In the genomic region with DNA sequence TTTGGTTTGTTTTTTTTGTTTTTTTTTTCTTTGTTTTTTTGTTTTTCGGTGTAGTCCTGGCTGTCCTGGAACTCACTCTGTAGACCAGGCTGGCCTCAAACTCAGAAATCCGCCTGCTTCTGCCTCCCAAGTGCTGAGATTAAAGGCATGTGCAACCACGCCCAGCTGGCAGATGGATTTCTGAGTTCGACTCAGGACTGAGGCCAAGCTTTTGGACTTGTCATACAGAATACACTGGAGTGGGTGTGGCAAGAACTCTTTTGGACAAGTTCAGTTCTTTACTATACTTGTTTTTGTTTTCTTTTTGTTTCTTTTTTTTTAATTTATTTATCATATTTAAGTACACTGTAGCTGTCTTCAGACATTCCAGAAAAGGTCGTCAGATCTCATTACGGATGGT, we compare ENCODE assay signal across 23 mouse cellular contexts. TPM values are rescaled to one million over a fixed set of nuclear protein-coding genes. Genes with fewer than 3 reads are reported as not detected.
"Had no signal": no experiment of that assay in that cellular context is flagged by ENCODE, and none has a peak within 500 bp of the region (broad histone marks: within the 10 kb centered on the region; RNA-seq: fewer than 3 reads in every experiment).

No protein-coding gene starts in this region.

- DNase-seq: liver, postnatal 0 days; lung, adult 2 months; lung, postnatal 14 days; lung, postnatal 36 days; right cerebral cortex, postnatal 14 days; thymus, adult 2 months; thymus, postnatal 25 days; thymus, postnatal 4 days had no signal

- H3K27ac ChIP-seq: liver, embryonic 15.5 days; lung, embryonic 15.5 days; macrophage; midbrain, embryonic 12.5 days; midbrain, embryonic 15.5 days; neural tube, embryonic 12.5 days had no signal

- H3K36me3 ChIP-seq: liver, embryonic 15.5 days; lung, embryonic 15.5 days; midbrain, embryonic 12.5 days; midbrain, embryonic 15.5 days; neural tube, embryonic 12.5 days had no signal

- H3K4me1 ChIP-seq: liver, embryonic 15.5 days; megakaryocyte, embryonic 14.5 days; midbrain, embryonic 15.5 days; neural tube, embryonic 12.5 days had no signal

- H3K4me2 ChIP-seq: liver, embryonic 15.5 days; lung, embryonic 15.5 days; midbrain, embryonic 12.5 days; midbrain, embryonic 15.5 days; neural tube, embryonic 12.5 days had no signal

- ATAC-seq: liver, postnatal 0 days; lung, postnatal 0 days; midbrain, embryonic 15.5 days had no signal

- H3K9me3 ChIP-seq: liver, embryonic 15.5 days; lung, embryonic 15.5 days; megakaryocyte, embryonic 14.5 days; midbrain, embryonic 12.5 days; midbrain, embryonic 15.5 days; neural tube, embryonic 12.5 days had no signal

- H3K4me3 ChIP-seq: liver, embryonic 15.5 days; lung, embryonic 15.5 days; megakaryocyte, embryonic 14.5 days; midbrain, embryonic 12.5 days; midbrain, embryonic 15.5 days; neural tube, embryonic 12.5 days had no signal

- H3K9ac ChIP-seq: liver, embryonic 15.5 days; liver, postnatal 0 days; lung, embryonic 15.5 days; midbrain, embryonic 12.5 days; midbrain, embryonic 15.5 days; neural tube, embryonic 12.5 days had no signal

- H3K27me3 ChIP-seq: liver, embryonic 15.5 days; lung, embryonic 15.5 days; megakaryocyte, embryonic 14.5 days; midbrain, embryonic 12.5 days; midbrain, embryonic 15.5 days; neural tube, embryonic 12.5 days had no signal

RNA-seq across cellular contexts. Expression of a gene that starts 18.1 kb away (rescaled TPM):
- total RNA-seq: megakaryocyte progenitor cell, adult 5-6 weeks; midbrain, postnatal 0 days; neutrophil, adult 5-6 weeks had no signal
- polyA plus RNA-seq: liver, embryonic 15.5 days; liver, postnatal 0 days; lung, adult 2 months; lung, embryonic 15.5 days; lung, postnatal 0 days; macrophage; midbrain, embryonic 12.5 days; midbrain, embryonic 15.5 days; midbrain, postnatal 0 days; neural tube, embryonic 12.5 days; neural tube, embryonic 14.5 days; stomach, embryonic 14.5 days; stomach, embryonic 16.5 days; thymus, adult 2 months; urinary bladder, adult 2 months had no signal

RNA-seq across cellular contexts. Expression of a gene that starts 58.8 kb away (rescaled TPM):
- total RNA-seq: megakaryocyte progenitor cell, adult 5-6 weeks had no signal
